In genomic region chr10:80661149-80661548, GRCm38 (mm10) we compare ENCODE assay signal across 8 mouse cellular contexts. TPM values are rescaled to one million over a fixed set of nuclear protein-coding genes. Genes with fewer than 3 reads are reported as not detected.
A peak's percentile ranks its signal among the peaks of the same experiment; 100 is the strongest.
DNase-seq lines count a peak whose midpoint lies in the region; ATAC-seq lines count a peak whose summit lies in the region.

No protein-coding gene starts in this region.

- ATAC-seq in cerebellum, adult (ENCODE audit: insufficient number of reproducible peaks, low FRiP score, low TSS enrichment), result no peak
- ATAC-seq in midbrain, embryonic 14.5 days (ENCODE audit: low FRiP score, low TSS enrichment), result no peak
- ATAC-seq in midbrain, embryonic 15.5 days (replicated peaks), result no peak

- peaks cover 8% of the 10 kb centered on the region; the same call in 1 of the 2 replicates for H3K4me1 ChIP-seq in midbrain, embryonic 14.5 days (ENCODE audit: control insufficient read depth, insufficient read depth, low read length)
- H3K4me1 ChIP-seq in midbrain, embryonic 15.5 days, result peaks cover 12% of the 10 kb centered on the region

- no peak overlapping the region for H3K9ac ChIP-seq in midbrain, embryonic 14.5 days (replicated peaks; ENCODE audit: low read length)
- no peak overlapping the region for H3K9ac ChIP-seq in midbrain, embryonic 15.5 days

- DNase-seq in cerebellum, postnatal 10 days, result peak; percentile 66 to 82
- DNase-seq in midbrain, embryonic 14.5 days, result peak; percentile 47
- peak; percentile 75 for DNase-seq in kidney, postnatal 14 days
- DNase-seq in retina, embryonic 14.5 days (ENCODE audit: low spot score), result peak; percentile 71
- DNase-seq in layer of hippocampus, postnatal 36 days, result no peak
- DNase-seq in frontal cortex, postnatal 25 days (ENCODE audit: low spot score in 2 of 2), result no peak

- no peak overlapping the region for H3K4me3 ChIP-seq in midbrain, embryonic 14.5 days (replicated peaks; ENCODE audit: low read depth, low read length)
- H3K4me3 ChIP-seq in midbrain, embryonic 15.5 days, result no peak overlapping the region

- H3K27me3 ChIP-seq in midbrain, embryonic 14.5 days (ENCODE audit: control insufficient read depth, insufficient read depth, low read length), result no peaks in the 10 kb centered on the region
- H3K27me3 ChIP-seq in midbrain, embryonic 15.5 days (replicated peaks), result no peaks in the 10 kb centered on the region

- H3K9me3 ChIP-seq in midbrain, embryonic 14.5 days (ENCODE audit: control insufficient read depth, low read length), result no peaks in the 10 kb centered on the region
- no peaks in the 10 kb centered on the region for H3K9me3 ChIP-seq in midbrain, embryonic 15.5 days

- WGBS in midbrain, embryonic 14.5 days, result 36% methylated on average over 5 of the region's 5 CpGs
- WGBS in midbrain, embryonic 15.5 days, result 32% methylated on average over 5 of the region's 5 CpGs

- H3K4me2 ChIP-seq in midbrain, embryonic 14.5 days (ENCODE audit: low read length), result no peak overlapping the region
- no peak overlapping the region for H3K4me2 ChIP-seq in midbrain, embryonic 15.5 days

- H3K27ac ChIP-seq in midbrain, embryonic 14.5 days (replicated peaks; ENCODE audit: low read depth, low read length), result no peak overlapping the region
- H3K27ac ChIP-seq in midbrain, embryonic 15.5 days, result no peak overlapping the region

- H3K36me3 ChIP-seq in midbrain, embryonic 14.5 days (ENCODE audit: control insufficient read depth, insufficient read depth, low read length), result peaks cover 10% of the 10 kb centered on the region
- H3K36me3 ChIP-seq in midbrain, embryonic 15.5 days (replicated peaks), result peaks cover 3% of the 10 kb centered on the region

RNA-seq across cellular contexts. Expression of gene Btbd2, which starts 4.3 kb away (rescaled TPM):
- 80.1 and 88.8 TPM in 2 replicates for polyA plus RNA-seq in midbrain, embryonic 14.5 days (2014; fragmentation: Nextera tagmentation; extraction: Ambion mirVana)
- 85.9 and 90.4 TPM in 2 replicates for polyA plus RNA-seq in midbrain, embryonic 15.5 days (2015; fragmentation: Nextera tagmentation; extraction: Ambion mirVana)
- 100 to 1,000 TPM; 102 to 106 TPM for total RNA-seq in layer of hippocampus, postnatal 36 days (2021)

RNA-seq across cellular contexts. Expression of gene Mknk2, which starts 16.8 kb away (rescaled TPM):
- 46.7 and 54.2 TPM in 2 replicates for polyA plus RNA-seq in midbrain, embryonic 14.5 days (2014; fragmentation: Nextera tagmentation; extraction: Ambion mirVana)
- polyA plus RNA-seq in midbrain, embryonic 15.5 days (2015; fragmentation: Nextera tagmentation; extraction: Ambion mirVana), result 61.5 and 66.6 TPM in 2 replicates
- total RNA-seq in layer of hippocampus, postnatal 36 days (2021), result 10 to 100 TPM; 44.7 to 52.3 TPM

RNA-seq across cellular contexts. Expression of gene Csnk1g2, which starts 38.5 kb away (rescaled TPM):
- 74.1 and 98.5 TPM in 2 replicates for polyA plus RNA-seq in midbrain, embryonic 14.5 days (2014; fragmentation: Nextera tagmentation; extraction: Ambion mirVana)
- polyA plus RNA-seq in midbrain, embryonic 15.5 days (2015; fragmentation: Nextera tagmentation; extraction: Ambion mirVana), result 107 and 123 TPM in 2 replicates
- 100 to 1,000 TPM; 216 to 241 TPM for total RNA-seq in layer of hippocampus, postnatal 36 days (2021)

RNA-seq across cellular contexts. Expression of gene Mob3a, which starts 40.6 kb away (rescaled TPM):
- 45.2 and 47.3 TPM in 2 replicates for polyA plus RNA-seq in midbrain, embryonic 14.5 days (2014; fragmentation: Nextera tagmentation; extraction: Ambion mirVana)
- polyA plus RNA-seq in midbrain, embryonic 15.5 days (2015; fragmentation: Nextera tagmentation; extraction: Ambion mirVana), result 63.4 and 64.3 TPM in 2 replicates
- 10 to 100 TPM; 16.0 to 16.1 TPM for total RNA-seq in layer of hippocampus, postnatal 36 days (2021)

RNA-seq across cellular contexts. Expression of gene Izumo4, which starts 40.8 kb away (rescaled TPM):
- 22.4 and 25.1 TPM in 2 replicates for polyA plus RNA-seq in midbrain, embryonic 14.5 days (2014; fragmentation: Nextera tagmentation; extraction: Ambion mirVana)
- polyA plus RNA-seq in midbrain, embryonic 15.5 days (2015; fragmentation: Nextera tagmentation; extraction: Ambion mirVana), result 42.9 and 50.9 TPM in 2 replicates
- 10 to 100 TPM; 49.7 to 57.0 TPM for total RNA-seq in layer of hippocampus, postnatal 36 days (2021)

Comparison
In these comparisons a context has a peak if more than half of its experiments do, and no peak if none do; other contexts are left out.
1. DNase-seq: peak in cerebellum, postnatal 10 days (2 of 2), midbrain, embryonic 14.5 days (single experiment), kidney, postnatal 14 days (single experiment) and retina, embryonic 14.5 days (single experiment); none in layer of hippocampus, postnatal 36 days (0 of 2) and frontal cortex, postnatal 25 days (0 of 2).